17 mouse cellular contexts compared by ENCODE assay signal in the genomic region with DNA sequence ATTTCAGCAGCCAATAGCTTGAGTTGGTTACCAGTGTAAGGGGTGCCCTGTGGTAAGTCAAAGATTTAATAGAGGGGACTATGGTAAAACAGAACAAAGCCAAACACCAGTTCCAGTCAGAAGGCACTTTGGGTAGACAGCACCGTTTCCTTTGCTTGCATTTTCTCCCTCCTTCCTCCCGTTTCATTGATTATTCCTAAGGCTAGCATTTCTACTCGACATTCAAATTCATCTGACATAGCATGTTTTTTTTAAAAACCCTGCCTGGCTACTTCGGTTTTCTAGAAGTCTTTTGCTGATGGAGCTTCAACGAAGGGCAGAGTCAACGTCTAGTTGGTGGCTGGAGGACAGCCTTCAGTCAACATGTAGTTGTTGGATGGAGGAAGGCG.
"Had no signal": no experiment of that assay in that cellular context is flagged by ENCODE, and none has a peak within 500 bp of the region (broad histone marks: within the 10 kb centered on the region; RNA-seq: fewer than 3 reads in every experiment).

No protein-coding gene starts in this region.

- H3K27me3 ChIP-seq: megakaryocyte, embryonic 14.5 days; midbrain, embryonic 13.5 days; midbrain, embryonic 15.5 days; neural tube, embryonic 13.5 days; neural tube, embryonic 15.5 days had no signal

- H3K36me3 ChIP-seq: midbrain, embryonic 13.5 days; midbrain, embryonic 15.5 days; neural tube, embryonic 13.5 days; neural tube, embryonic 15.5 days had no signal

- H3K4me2 ChIP-seq: lung, embryonic 14.5 days; midbrain, embryonic 11.5 days; midbrain, embryonic 13.5 days; midbrain, embryonic 15.5 days; neural tube, embryonic 13.5 days; neural tube, embryonic 15.5 days had no signal

- H3K9ac ChIP-seq: lung, embryonic 14.5 days; midbrain, embryonic 13.5 days; midbrain, embryonic 15.5 days; neural tube, embryonic 13.5 days; neural tube, embryonic 15.5 days had no signal

- DNase-seq: lung, adult 18-20 months; lung, embryonic 14.5 days; lung, postnatal 10 days; lung, postnatal 4 days; retina, postnatal 1 day; right cerebral cortex, adult 18-20 months; right cerebral cortex, postnatal 25 days; right cerebral cortex, postnatal 4 days; spleen, adult 18-20 months; thymus, adult 18-20 months; thymus, postnatal 36 days had no signal

- ATAC-seq: midbrain, embryonic 13.5 days; midbrain, embryonic 15.5 days had no signal

- H3K4me3 ChIP-seq: midbrain, embryonic 13.5 days; midbrain, embryonic 15.5 days; neural tube, embryonic 13.5 days; neural tube, embryonic 15.5 days had no signal

- H3K27ac ChIP-seq: midbrain, embryonic 13.5 days; midbrain, embryonic 15.5 days; neural tube, embryonic 13.5 days; neural tube, embryonic 15.5 days had no signal

- H3K9me3 ChIP-seq: megakaryocyte, embryonic 14.5 days; midbrain, embryonic 13.5 days; midbrain, embryonic 15.5 days; neural tube, embryonic 13.5 days; neural tube, embryonic 15.5 days had no signal
